Mouse (Mus musculus) gonadal fat pad, adult 2 months (tissue): ENCODE measurements at regions not wholly inside any gene's neighbourhood (a gene's known extent, or its start where the extent isn't known, plus 50 kb on each side); places are given as distances from the start of the nearest gene placed in this dataset.

ENCODE experiments used
- DNase-seq: peaks from one replicate; pipeline ENCODE4 v3.0.0-alpha.2; 2012; ENCODE audit warnings: low read depth

- no peak for DNase-seq
These were observed 199.9 kb upstream of the Trib2 start for GRCm38 (mm10) chr12:16016621-16017020.

GRCm38 (mm10) chr12:16015596-16015995 is 198.9 kb upstream of the Trib2 start:
- no peak for DNase-seq

DNA sequence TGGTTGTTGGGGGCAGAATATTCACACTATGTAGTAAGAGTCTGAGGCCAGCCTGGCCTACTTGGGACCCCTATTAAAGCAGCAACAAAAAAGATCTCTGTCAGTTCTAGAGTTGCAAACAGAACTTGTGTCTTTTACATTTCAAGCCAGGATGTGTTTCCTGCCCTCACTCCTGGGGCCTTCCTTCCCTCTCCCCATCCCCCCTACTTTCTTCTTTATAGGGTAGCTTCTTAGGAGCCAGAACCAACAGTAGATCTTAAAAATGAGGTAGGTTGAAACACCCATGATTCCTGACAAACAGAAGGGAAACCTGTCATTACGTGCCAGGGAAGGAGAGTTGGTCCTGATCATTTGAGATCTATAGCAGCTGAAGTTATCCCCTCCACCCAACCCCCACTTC is 198.0 kb upstream of the Trib2 start:
- DNase-seq = no peak

DNA sequence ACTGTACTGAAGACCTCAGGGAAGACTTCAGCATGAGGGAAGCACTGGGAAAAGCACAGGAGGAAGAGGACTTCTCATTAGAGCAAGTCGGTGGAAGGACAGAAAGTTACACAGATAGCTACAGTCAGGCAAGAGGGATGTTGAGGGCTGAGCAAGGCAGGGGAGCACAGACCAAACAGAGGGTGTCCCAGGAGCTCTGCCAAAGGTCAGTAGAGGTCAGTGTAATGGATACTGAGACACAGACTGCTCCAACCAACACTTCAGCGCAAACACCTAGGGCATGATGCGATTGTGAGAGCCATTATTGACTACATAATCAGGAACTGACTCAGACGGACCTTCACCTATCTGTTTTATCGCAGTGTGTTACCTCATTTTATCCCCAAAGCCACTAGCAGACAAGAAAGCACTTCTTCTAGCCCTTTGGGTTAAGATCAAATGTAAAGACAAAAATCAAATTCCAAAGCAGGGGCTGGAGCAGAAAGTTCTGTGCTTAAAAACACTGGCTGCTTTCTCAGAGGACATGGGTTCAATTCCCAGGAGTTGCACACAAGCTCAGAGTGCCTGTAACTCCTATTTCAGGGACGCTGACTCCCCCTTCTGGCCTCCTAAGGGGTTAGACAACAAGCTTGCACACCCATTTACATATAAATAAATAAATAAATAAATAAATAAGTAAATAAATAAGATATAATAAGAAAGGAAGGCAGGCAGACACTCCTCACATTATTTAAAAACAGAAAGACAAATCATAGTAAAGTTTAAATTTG is 197.3 kb upstream of the Trib2 start:
- DNase-seq = no peak

GRCm38 (mm10) chr12:16013354-16013753 is 196.6 kb upstream of the Trib2 start:
- DNase-seq = no peak

GRCm38 (mm10) chr12:16012081-16012480 is 195.4 kb upstream of the Trib2 start:
- no peak for DNase-seq

- DNase-seq = no peak
These were observed 193.3 kb upstream of the Trib2 start for GRCm38 (mm10) chr12:16009822-16010620.

DNA sequence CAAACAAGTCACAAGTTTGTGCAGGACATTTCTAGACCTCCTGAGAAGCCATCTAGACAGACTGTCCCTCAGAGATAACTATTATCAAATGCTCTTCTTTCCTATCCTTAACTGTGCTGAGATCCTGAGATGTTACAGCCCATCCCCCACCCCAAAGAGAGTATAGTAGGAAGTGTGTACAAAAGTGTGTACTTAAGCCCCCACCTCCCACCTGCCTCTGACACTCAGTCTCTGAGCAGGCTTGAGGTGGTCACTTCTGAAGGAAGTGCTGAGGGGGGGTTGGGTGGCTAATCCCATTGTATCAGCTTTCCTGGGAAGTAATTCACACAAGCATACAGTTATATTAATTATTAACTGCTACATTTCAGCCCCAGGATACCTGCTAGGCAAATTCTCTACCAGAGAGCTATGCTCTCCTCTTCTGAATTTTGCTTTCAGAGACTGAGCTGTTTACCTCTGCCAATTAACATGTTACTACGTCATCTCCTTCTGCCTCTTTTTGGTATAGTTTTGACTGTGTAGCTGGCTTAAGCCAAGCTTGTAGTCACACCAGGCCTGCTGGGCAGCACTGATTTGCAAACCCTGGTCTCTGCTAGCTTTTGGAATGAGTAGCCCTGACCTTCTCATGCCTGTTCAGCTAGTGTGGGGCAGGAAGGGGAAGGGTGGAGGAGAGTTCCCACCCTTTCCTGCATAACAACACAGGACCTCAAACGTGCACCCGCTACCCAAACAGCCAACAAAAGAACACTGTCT is 192.2 kb upstream of the Trib2 start:
- no peak for DNase-seq

DNA sequence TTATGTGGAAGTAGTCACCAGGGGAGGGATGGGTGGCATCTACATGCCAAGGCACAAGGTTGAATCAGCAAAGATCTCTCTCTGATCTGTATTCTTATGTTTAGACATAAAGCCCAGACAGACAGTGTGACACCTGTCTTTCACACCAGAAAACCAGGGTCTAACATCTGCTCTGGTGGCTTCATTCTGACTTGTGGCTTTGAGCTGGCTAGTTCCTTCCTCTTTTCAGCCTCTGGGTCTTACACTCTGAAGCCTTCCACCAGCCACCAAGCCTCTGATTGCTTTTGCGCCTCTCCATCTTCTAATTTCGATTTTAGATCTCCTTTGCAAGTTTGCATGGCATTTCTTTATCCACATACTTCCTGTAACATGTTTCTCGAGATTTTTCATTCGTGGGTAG is 191.5 kb upstream of the Trib2 start:
- no peak for DNase-seq

DNA sequence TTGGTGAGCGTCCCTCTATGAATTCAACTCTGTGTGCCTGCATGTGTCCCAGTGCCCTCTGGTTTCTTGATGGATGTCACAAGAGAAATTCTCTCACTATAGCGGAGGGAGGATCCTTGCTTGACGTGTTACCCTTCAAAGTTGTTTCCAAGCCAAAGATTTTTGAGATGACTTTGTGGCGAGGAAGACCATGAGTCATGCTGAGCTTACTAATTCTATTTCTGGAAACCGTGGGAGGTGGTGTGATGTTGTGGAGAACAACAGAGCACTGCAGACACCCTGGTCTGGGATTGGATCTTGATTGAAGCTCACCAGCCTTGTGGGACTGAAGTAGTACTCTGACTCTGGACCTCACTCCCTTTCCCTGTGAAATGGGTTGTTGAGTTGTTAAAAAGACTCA is 190.0 kb upstream of the Trib2 start:
- DNase-seq = no peak

DNA sequence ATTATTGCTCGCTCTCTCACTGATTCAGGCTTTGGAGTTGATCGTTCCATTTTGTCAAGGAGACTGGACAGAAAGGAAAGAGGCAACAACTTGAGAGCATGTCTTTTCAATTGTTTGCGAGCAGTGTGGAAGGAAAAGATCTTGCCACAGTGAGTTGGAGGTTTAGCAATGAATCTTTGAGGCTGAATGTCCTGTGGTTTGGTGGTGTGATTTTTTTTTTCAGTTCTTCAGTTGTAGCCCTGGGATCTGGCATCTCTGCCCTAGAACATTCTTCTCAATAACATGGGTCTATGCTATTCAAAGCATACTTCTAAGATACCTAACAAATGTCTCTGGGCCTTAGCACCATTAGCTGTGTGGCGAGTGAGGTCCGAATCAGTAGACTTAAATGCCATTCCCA is 189.6 kb upstream of the Trib2 start:
- no peak for DNase-seq

GRCm38 (mm10) chr12:16001811-16002210 is 185.1 kb upstream of the Trib2 start:
- no peak for DNase-seq

DNA sequence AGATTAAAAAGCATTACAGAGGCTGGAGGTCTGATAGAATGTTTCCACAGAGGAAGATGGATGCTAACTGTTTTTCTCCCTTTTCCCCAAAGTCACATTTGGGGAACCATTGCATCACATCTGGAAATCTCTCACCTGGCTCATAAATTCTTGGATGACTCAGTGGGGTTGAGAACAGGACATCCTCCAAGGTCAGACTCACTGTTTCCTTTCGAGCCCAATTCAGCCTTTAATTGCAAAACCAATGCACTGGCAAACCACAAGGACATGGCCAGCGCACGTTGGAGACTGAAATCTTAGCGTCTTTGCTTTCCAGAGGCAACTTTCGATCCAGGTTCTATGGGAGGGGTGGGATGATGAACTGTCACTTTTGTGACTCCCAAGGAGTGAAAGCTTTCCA is 184.5 kb upstream of the Trib2 start:
- DNase-seq = no peak

DNA sequence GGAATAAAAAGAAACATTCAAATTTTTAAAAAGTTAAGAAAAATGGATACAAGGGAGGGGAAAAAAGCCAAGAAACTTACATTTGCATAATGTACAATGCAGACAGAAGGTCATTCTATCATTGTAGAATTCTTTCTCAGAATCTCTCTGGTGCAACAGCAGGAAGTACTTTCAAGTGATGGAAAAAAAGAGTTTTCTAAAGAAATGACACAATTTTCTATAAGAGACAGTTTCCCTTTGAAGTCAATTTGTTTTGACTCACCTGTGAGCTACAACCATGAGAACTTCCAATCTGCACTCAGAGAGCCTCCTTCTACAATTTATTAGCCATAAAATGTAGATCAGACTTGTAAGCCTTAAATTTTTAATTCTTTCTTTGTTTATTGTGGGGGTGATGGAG is 181.6 kb upstream of the Trib2 start:
- no peak for DNase-seq

GRCm38 (mm10) chr12:15993866-15994265 is 177.1 kb upstream of the Trib2 start:
- DNase-seq = no peak

- no peak for DNase-seq
These were observed 169.6 kb upstream of the Trib2 start for GRCm38 (mm10) chr12:15986351-15986750.

GRCm38 (mm10) chr12:15985649-15986048 is 168.9 kb upstream of the Trib2 start:
- no peak for DNase-seq

- no peak for DNase-seq
These were observed 167.0 kb upstream of the Trib2 start for GRCm38 (mm10) chr12:15983591-15984300.

GRCm38 (mm10) chr12:15981741-15982140 is 165.0 kb upstream of the Trib2 start:
- DNase-seq = no peak

GRCm38 (mm10) chr12:15979233-15979632 is 162.5 kb upstream of the Trib2 start:
- DNase-seq = no peak

- no peak for DNase-seq
These were observed 155.1 kb upstream of the Trib2 start for GRCm38 (mm10) chr12:15971786-15972185.

DNA sequence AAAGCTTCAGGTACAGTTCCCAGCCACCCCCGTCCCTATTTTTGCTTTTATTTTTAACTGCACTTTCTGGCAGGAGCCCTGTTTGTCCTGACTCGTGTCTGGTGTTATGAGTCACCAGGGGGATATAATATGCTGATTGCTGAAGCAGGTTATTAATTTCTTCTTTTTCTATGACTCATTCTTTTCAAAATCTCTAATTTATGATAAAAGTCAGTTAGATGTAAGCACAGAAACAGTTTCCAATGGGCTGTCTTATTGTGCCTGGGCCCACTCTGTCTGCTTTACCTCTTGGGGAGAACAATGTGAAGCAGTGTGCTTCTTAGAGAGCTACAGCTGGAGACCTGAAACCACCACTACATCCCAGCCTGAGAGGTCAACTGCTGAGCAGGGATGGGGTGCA is 153.5 kb upstream of the Trib2 start:
- no peak for DNase-seq
